Mouse (Mus musculus) embryonic stem cell, embryonic (primary cell): ENCODE data around the gene Mrpl3.
"Not testable (repeated sequence)": the region's sequence is repeated elsewhere in the genome, so short reads cannot be mapped to it uniquely, and the experiment has no call there.

ENCODE experiments used
- CTCF ChIA-PET, 4 experiments: fragments of 300-600 bp in 2 of 4; fragments of 350-600 bp in 2 of 4; sonication (Branson Sonifier 250); formaldehyde crosslinking; loops; one replicate each; lab custom pipeline; 2022; ENCODE audit warnings: inconsistent platforms in 2 of 4; lab: Charles Lee
- POLR2A ChIA-PET, 4 experiments: fragments of 300-600 bp in 2 of 4; fragments of 350-600 bp in 2 of 4; sonication (Branson Sonifier 250); formaldehyde crosslinking; loops; one replicate each; lab custom pipeline; 2022; ENCODE audit warnings: antibody characterized with exemption in 4 of 4, inconsistent platforms in 1 of 4; lab: Charles Lee

Mrpl3 gene

DNA sequence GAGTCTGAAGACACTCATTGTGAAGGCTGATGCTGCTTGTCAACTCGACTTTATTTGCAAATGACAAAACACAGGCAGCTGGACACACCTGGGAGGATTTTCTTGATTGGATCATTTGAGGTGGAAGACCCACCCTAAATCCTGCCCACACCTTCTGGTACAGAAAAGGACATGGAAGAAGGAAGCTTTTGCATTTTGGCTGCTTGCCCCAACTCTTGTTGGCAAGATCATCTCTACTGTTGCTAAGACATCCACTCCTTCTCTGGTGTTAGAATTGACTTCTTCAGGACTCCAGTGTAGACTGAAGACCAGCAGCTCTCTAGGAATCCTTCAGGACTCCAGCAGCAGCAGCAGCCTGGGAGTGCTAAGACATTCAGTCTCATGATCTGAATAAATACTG lies 48.9 kb downstream of the Mrpl3 start:
- CTCF ChIA-PET: no interaction called here
- POLR2A ChIA-PET: no interaction called here

DNA sequence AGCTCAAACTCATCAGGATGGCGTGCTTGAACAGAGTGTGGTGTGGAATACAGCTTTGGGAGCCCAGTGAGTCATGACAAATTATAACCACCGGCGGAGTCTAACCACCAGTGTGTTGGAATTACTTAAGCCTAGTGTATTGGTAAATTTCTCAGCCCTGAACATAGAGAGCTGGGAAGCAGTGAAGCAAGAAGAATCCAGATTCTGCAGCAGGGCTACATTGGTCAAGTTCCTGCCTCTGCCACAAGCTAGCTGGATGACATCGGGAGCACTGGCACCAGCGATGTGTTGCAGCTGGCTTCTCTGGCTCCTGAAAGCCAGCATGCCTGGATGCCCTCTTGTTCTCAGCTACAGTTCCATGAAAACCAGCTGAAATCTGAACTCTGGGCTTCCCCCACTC lies 50.9 kb downstream of the Mrpl3 start:
- POLR2A ChIA-PET: no interaction called here
- CTCF ChIA-PET: no interaction called here

DNA sequence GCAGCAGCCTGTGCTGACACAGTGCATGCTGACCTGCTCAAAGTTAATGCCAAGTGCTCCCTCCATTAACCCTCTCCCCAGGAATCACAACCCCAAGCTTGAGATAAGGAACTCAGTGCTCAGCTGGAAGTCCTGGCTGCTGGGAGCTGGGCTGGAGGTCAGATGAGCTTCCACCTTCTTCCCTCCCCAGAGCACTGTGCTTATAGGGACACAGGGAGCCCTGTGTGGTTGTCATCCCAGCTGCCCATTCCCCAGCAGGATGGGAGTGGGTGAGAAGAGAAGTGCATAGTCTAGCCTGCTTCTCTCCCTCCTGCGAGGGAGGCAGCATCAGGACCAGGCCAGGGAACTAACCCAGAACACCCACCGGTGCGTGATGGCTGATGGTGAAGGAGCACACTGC lies 72.2 kb downstream of the Mrpl3 start:
- CTCF ChIA-PET, POLR2A ChIA-PET: not testable (repeated sequence)
